In genomic region chr10:33144911-33145310, GRCm38 (mm10) we compare ENCODE assay signal across 13 mouse cellular contexts.
"Had no signal": no experiment of that assay in that cellular context is flagged by ENCODE, and none has a peak within 500 bp of the region (broad histone marks: within the 10 kb centered on the region; RNA-seq: fewer than 3 reads in every experiment).

No protein-coding gene starts in this region.

- DNase-seq: kidney, adult 2 months; kidney, postnatal 14 days; left cerebral cortex, postnatal 4 days; lung, adult 18-20 months; thymus, adult 18-20 months; thymus, postnatal 14 days had no signal

- H3K27me3 ChIP-seq: kidney, embryonic 15.5 days; limb, embryonic 13.5 days; midbrain, embryonic 13.5 days; neural tube, embryonic 12.5 days had no signal

- H3K36me3 ChIP-seq: kidney, embryonic 15.5 days; limb, embryonic 13.5 days; midbrain, embryonic 13.5 days; neural tube, embryonic 12.5 days had no signal

- H3K27ac ChIP-seq: kidney, embryonic 15.5 days; limb, embryonic 13.5 days; liver, embryonic 14.5 days; midbrain, embryonic 13.5 days; neural tube, embryonic 12.5 days; stomach, postnatal 0 days had no signal

- H3K4me3 ChIP-seq: kidney, embryonic 15.5 days; limb, embryonic 13.5 days; midbrain, embryonic 13.5 days; myocyte; neural tube, embryonic 12.5 days had no signal

- ATAC-seq: midbrain, embryonic 13.5 days had no signal

- H3K9ac ChIP-seq: kidney, embryonic 15.5 days; limb, embryonic 13.5 days; liver, embryonic 14.5 days; midbrain, embryonic 13.5 days; neural tube, embryonic 12.5 days had no signal

- H3K4me2 ChIP-seq: kidney, embryonic 15.5 days; limb, embryonic 13.5 days; midbrain, embryonic 13.5 days; neural tube, embryonic 12.5 days had no signal

- H3K4me1 ChIP-seq: kidney, embryonic 15.5 days; limb, embryonic 13.5 days; midbrain, embryonic 13.5 days; neural tube, embryonic 12.5 days had no signal

- H3K9me3 ChIP-seq: kidney, embryonic 15.5 days; limb, embryonic 13.5 days; midbrain, embryonic 13.5 days; neural tube, embryonic 12.5 days had no signal
